ENCODE assay signal across 15 mouse cellular contexts in the genomic region with DNA sequence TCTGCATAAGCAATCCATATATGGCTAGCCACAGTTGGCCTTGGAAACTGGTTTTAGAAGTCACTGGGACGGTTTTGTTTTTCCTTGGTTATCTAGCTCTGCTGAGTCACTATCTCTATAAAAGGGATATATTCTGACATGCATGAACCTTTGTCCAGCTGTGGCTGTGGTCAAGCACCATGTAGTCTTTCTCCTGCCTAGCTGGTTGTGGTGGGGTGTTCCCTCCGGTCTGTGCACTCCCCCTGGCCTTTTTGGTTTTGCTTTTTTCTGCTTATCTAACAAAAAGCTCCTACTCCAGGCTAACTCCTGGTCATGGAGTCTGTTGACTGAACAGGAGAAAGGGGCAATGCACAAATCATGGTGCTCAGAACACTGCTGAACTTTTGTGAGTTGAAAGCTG.
"Had no signal": no experiment of that assay in that cellular context is flagged by ENCODE, and none has a peak within 500 bp of the region (broad histone marks: within the 10 kb centered on the region; RNA-seq: fewer than 3 reads in every experiment).

No protein-coding gene starts in this region.

- H3K27me3 ChIP-seq: liver, embryonic 12.5 days; neural tube, embryonic 12.5 days; stomach, embryonic 15.5 days had no signal

- H3K4me1 ChIP-seq: midbrain, embryonic 10.5 days; neural tube, embryonic 12.5 days; stomach, embryonic 15.5 days had no signal

- H3K9me3 ChIP-seq: limb, embryonic 10.5 days; liver, embryonic 12.5 days; midbrain, embryonic 10.5 days; neural tube, embryonic 12.5 days; stomach, embryonic 15.5 days had no signal

- H3K36me3 ChIP-seq: limb, embryonic 10.5 days; liver, embryonic 12.5 days; midbrain, embryonic 10.5 days; neural tube, embryonic 12.5 days; stomach, embryonic 15.5 days had no signal

- H3K27ac ChIP-seq: limb, embryonic 10.5 days; liver, embryonic 12.5 days; midbrain, embryonic 10.5 days; neural tube, embryonic 12.5 days; stomach, embryonic 15.5 days had no signal

- H3K9ac ChIP-seq: liver, embryonic 12.5 days; lung, embryonic 14.5 days; neural tube, embryonic 12.5 days; stomach, embryonic 15.5 days had no signal

- DNase-seq: kidney, adult 9 months; kidney, postnatal 10 days; kidney, postnatal 4 days; lung, embryonic 14.5 days; lung, postnatal 10 days; lung, postnatal 4 days; midbrain, embryonic 14.5 days; right cerebral cortex, postnatal 14 days; thymus, postnatal 36 days had no signal

- H3K4me3 ChIP-seq: left cerebral cortex, adult 2 months; limb, embryonic 10.5 days; liver, embryonic 12.5 days; midbrain, embryonic 10.5 days; neural tube, embryonic 12.5 days; stomach, embryonic 15.5 days had no signal
